ENCODE assay signal across 12 mouse cellular contexts in genomic region chr15:64480625-64481024, GRCm38 (mm10).
"Had no signal": no experiment of that assay in that cellular context is flagged by ENCODE, and none has a peak within 500 bp of the region (broad histone marks: within the 10 kb centered on the region; RNA-seq: fewer than 3 reads in every experiment).

No protein-coding gene starts in this region.

- H3K36me3 ChIP-seq: limb, embryonic 13.5 days; neural tube, embryonic 12.5 days had no signal

- H3K4me2 ChIP-seq: limb, embryonic 13.5 days; neural tube, embryonic 12.5 days had no signal

- H3K27me3 ChIP-seq: limb, embryonic 13.5 days; neural tube, embryonic 12.5 days had no signal

- DNase-seq: kidney, adult 9 months; kidney, postnatal 36 days; left cerebral cortex, postnatal 4 days; lung, adult 18-20 months; spleen, adult 18-20 months; thymus, adult 18-20 months; thymus, postnatal 14 days had no signal

- H3K4me3 ChIP-seq: limb, embryonic 13.5 days; myocyte; neural tube, embryonic 12.5 days had no signal

- H3K9ac ChIP-seq: limb, embryonic 13.5 days; liver, embryonic 14.5 days; neural tube, embryonic 12.5 days had no signal

- H3K9me3 ChIP-seq: limb, embryonic 13.5 days; neural tube, embryonic 12.5 days had no signal

- H3K27ac ChIP-seq: kidney, postnatal 0 days; limb, embryonic 13.5 days; liver, embryonic 14.5 days; neural tube, embryonic 12.5 days had no signal

- H3K4me1 ChIP-seq: limb, embryonic 13.5 days; neural tube, embryonic 12.5 days had no signal
